Mouse (Mus musculus): ENCODE data around the gene Ercc2.

The Ercc2 gene

GRCm38 (mm10) chr7:19359892-19360641, 21.7 kb upstream of the Ercc2 start:
- DNase-seq = peak; percentile 72

- DNase-seq = peak; percentile 89
These were observed 20.9 kb upstream of the Ercc2 start for GRCm38 (mm10) chr7:19360944-19361343.

- no peak for DNase-seq
These were observed 20.1 kb upstream of the Ercc2 start for GRCm38 (mm10) chr7:19361720-19362119.

- no peak for DNase-seq
These were observed 19.5 kb upstream of the Ercc2 start for GRCm38 (mm10) chr7:19362276-19362675.

GRCm38 (mm10) chr7:19363881-19364280, 17.9 kb upstream of the Ercc2 start:
- peak; percentile 50 for DNase-seq

GRCm38 (mm10) chr7:19365376-19365775, 16.4 kb upstream of the Ercc2 start:
- DNase-seq = no peak

- DNase-seq = no peak
These were observed 13.4 kb upstream of the Ercc2 start for GRCm38 (mm10) chr7:19368380-19368779.

GRCm38 (mm10) chr7:19369823-19370425, 11.9 kb upstream of the Ercc2 start:
- peak; percentile 76 for DNase-seq

- DNase-seq = no peak
These were observed 8.4 kb upstream of the Ercc2 start for GRCm38 (mm10) chr7:19373367-19373766.

GRCm38 (mm10) chr7:19375368-19375767, 6.4 kb upstream of the Ercc2 start:
- DNase-seq = no peak

- DNase-seq = no peak
These were observed 5.8 kb upstream of the Ercc2 start for GRCm38 (mm10) chr7:19376019-19376418.

- no peak for DNase-seq
These were observed 3.8 kb upstream of the Ercc2 start for GRCm38 (mm10) chr7:19378049-19378448.

- no peak for DNase-seq
These were observed 344 bp downstream of the Ercc2 start for GRCm38 (mm10) chr7:19382166-19382541.

- DNase-seq = no peak
These were observed 1.9 kb downstream of the Ercc2 start for GRCm38 (mm10) chr7:19383708-19384107.

- no peak for DNase-seq
These were observed 7.0 kb downstream of the Ercc2 start for GRCm38 (mm10) chr7:19388699-19389413.

- no peak for DNase-seq
These were observed 12.7 kb downstream of the Ercc2 start for GRCm38 (mm10) chr7:19394484-19394883.

GRCm38 (mm10) chr7:19399496-19400280, 17.9 kb downstream of the Ercc2 start:
- no peak for DNase-seq

GRCm38 (mm10) chr7:19400946-19401345, 19.1 kb downstream of the Ercc2 start:
- DNase-seq = no peak

GRCm38 (mm10) chr7:19402535-19403112, 20.8 kb downstream of the Ercc2 start:
- DNase-seq = no peak

- DNase-seq = no peak
These were observed 22.0 kb downstream of the Ercc2 start, which contains the start of gene Klc3 for GRCm38 (mm10) chr7:19403731-19404296. TSS of gene Klc3 (minus strand) at chr7:19404104.

- no peak for DNase-seq
These were observed 22.7 kb downstream of the Ercc2 start, which contains the start of gene Ckm for GRCm38 (mm10) chr7:19404476-19404875. TSS of gene Ckm (plus strand) at chr7:19404776.

- DNase-seq = peak; percentile 71
These were observed 23.6 kb downstream of the Ercc2 start for GRCm38 (mm10) chr7:19405417-19405816.
